ENCODE assay signal across 19 mouse cellular contexts in genomic region chr1:186312698-186313097, GRCm38 (mm10).
DNase-seq lines count a peak whose midpoint lies in the region; ATAC-seq lines count a peak whose summit lies in the region.
"Had no signal": no experiment of that assay in that cellular context is flagged by ENCODE, and none has a peak within 500 bp of the region (broad histone marks: within the 10 kb centered on the region; RNA-seq: fewer than 3 reads in every experiment).

No protein-coding gene starts in this region.

- WGBS in heart, embryonic 11.5 days (ENCODE audit: insufficient replicate concordance): 80% methylated on average over 9 of the region's 9 CpGs
- WGBS in heart, embryonic 12.5 days: 76% methylated on average over 9 of the region's 9 CpGs

- H3K4me1 ChIP-seq in heart, embryonic 11.5 days (ENCODE audit: control insufficient read depth, insufficient read depth, low read length): peaks cover 4% of the 10 kb centered on the region
- H3K4me1 ChIP-seq in heart, embryonic 12.5 days (replicated peaks): peaks cover 8% of the 10 kb centered on the region; the same call in 1 of the 2 replicates
- H3K4me1 ChIP-seq: hindbrain, embryonic 15.5 days; intestine, embryonic 15.5 days had no signal

- H3K4me3 ChIP-seq in heart, embryonic 11.5 days (ENCODE audit: low read depth, low read length): no peak overlapping the region
- no peak overlapping the region for H3K4me3 ChIP-seq in heart, embryonic 12.5 days
- H3K4me3 ChIP-seq: forebrain, embryonic 10.5 days; hindbrain, embryonic 15.5 days; intestine, embryonic 15.5 days had no signal

- no peak overlapping the region for H3K9ac ChIP-seq in heart, embryonic 11.5 days (ENCODE audit: low read depth, low read length)
- no peak overlapping the region for H3K9ac ChIP-seq in heart, embryonic 12.5 days
- H3K9ac ChIP-seq: forebrain, postnatal 0 days; hindbrain, embryonic 15.5 days; intestine, embryonic 15.5 days; liver, postnatal 0 days had no signal

- peak overlapping the region; percentile 51; the same call in 1 of the 2 replicates for H3K27ac ChIP-seq in heart, embryonic 11.5 days (ENCODE audit: low read depth, low read length)
- peak overlapping the region; percentile 83 for H3K27ac ChIP-seq in heart, embryonic 12.5 days (ENCODE audit: poor library complexity, severe bottlenecking)
- H3K27ac ChIP-seq: forebrain, embryonic 10.5 days; hindbrain, embryonic 15.5 days; intestine, embryonic 15.5 days had no signal

- H3K4me2 ChIP-seq in heart, embryonic 11.5 days: no peak overlapping the region
- no peak overlapping the region for H3K4me2 ChIP-seq in heart, embryonic 12.5 days
- H3K4me2 ChIP-seq: hindbrain, embryonic 15.5 days; intestine, embryonic 15.5 days had no signal

- ATAC-seq in heart, embryonic 11.5 days (replicated peaks; ENCODE audit: insufficient number of reproducible peaks, low FRiP score, low TSS enrichment): no peak
- ATAC-seq in heart, embryonic 12.5 days (ENCODE audit: insufficient number of reproducible peaks, low FRiP score): no peak
- ATAC-seq: forebrain, postnatal 0 days; intestine, embryonic 15.5 days; liver, postnatal 0 days had no signal

- H3K9me3 ChIP-seq in heart, embryonic 11.5 days (replicated peaks; ENCODE audit: control insufficient read depth, low read length): no peaks in the 10 kb centered on the region
- no peaks in the 10 kb centered on the region for H3K9me3 ChIP-seq in heart, embryonic 12.5 days (replicated peaks)
- H3K9me3 ChIP-seq: forebrain, embryonic 10.5 days; hindbrain, embryonic 15.5 days; intestine, embryonic 15.5 days had no signal

- no peaks in the 10 kb centered on the region for H3K36me3 ChIP-seq in heart, embryonic 11.5 days (ENCODE audit: control insufficient read depth, insufficient read depth, low read length)
- no peaks in the 10 kb centered on the region for H3K36me3 ChIP-seq in heart, embryonic 12.5 days
- H3K36me3 ChIP-seq: forebrain, embryonic 10.5 days; hindbrain, embryonic 15.5 days; intestine, embryonic 15.5 days had no signal

- H3K27me3 ChIP-seq in heart, embryonic 11.5 days (ENCODE audit: control insufficient read depth, insufficient read depth, low read length): no peaks in the 10 kb centered on the region
- H3K27me3 ChIP-seq in heart, embryonic 12.5 days (replicated peaks): no peaks in the 10 kb centered on the region
- H3K27me3 ChIP-seq: CH12.LX; hindbrain, embryonic 15.5 days; intestine, embryonic 15.5 days had no signal

- peak; percentile 3 to 5 for DNase-seq in cerebellum, postnatal 14 days
- DNase-seq in cerebellum, adult 8-10 months: no peak
- no peak for DNase-seq in heart, adult 8-10 months (ENCODE audit: low spot score)
- peak; percentile 8 for DNase-seq in heart, postnatal 4 days
- DNase-seq in embryo, embryonic 9.5 days (ENCODE audit: extremely low spot score): no peak
- DNase-seq in kidney, postnatal 4 days: no peak
- DNase-seq: cerebellum, adult 9-10 months; forebrain, postnatal 0 days; kidney, adult 9 months; liver, postnatal 0 days; lung, postnatal 14 days; retina, postnatal 1 day; thymus, postnatal 25 days had no signal

Comparison
In these comparisons a context has a peak if more than half of its experiments do, and no peak if none do; other contexts are left out.
1. DNase-seq: peak in cerebellum, postnatal 14 days (2 of 2) and heart, postnatal 4 days (single experiment); none in cerebellum, adult 8-10 months (single experiment), heart, adult 8-10 months (single experiment), embryo, embryonic 9.5 days (single experiment) and kidney, postnatal 4 days (0 of 2).